ENCODE assay signal across 11 mouse cellular contexts in genomic region chr7:44602443-44602842, GRCm38 (mm10). TPM values are rescaled to one million over a fixed set of nuclear protein-coding genes. Genes with fewer than 3 reads are reported as not detected.
DNase-seq lines count a peak whose midpoint lies in the region; ATAC-seq lines count a peak whose summit lies in the region.
"Had no signal": no experiment of that assay in that cellular context is flagged by ENCODE, and none has a peak within 500 bp of the region (broad histone marks: within the 10 kb centered on the region; RNA-seq: fewer than 3 reads in every experiment).

No protein-coding gene starts in this region.

- H3K4me2 ChIP-seq in neural tube, embryonic 11.5 days (ENCODE audit: low read depth) = no peak overlapping the region
- H3K4me2 ChIP-seq: heart, embryonic 12.5 days had no signal

- 13% methylated on average over 11 of the region's 11 CpGs for WGBS in neural tube, embryonic 11.5 days
- 13% methylated on average over 11 of the region's 11 CpGs for WGBS in heart, embryonic 10.5 days

- H3K9me3 ChIP-seq in neural tube, embryonic 11.5 days (ENCODE audit: control insufficient read depth, low read length) = no peaks in the 10 kb centered on the region
- H3K9me3 ChIP-seq in heart, embryonic 10.5 days = no peaks in the 10 kb centered on the region
- H3K9me3 ChIP-seq: heart, embryonic 12.5 days; megakaryocyte, embryonic 14.5 days; stomach, embryonic 15.5 days had no signal

- H3K36me3 ChIP-seq in neural tube, embryonic 11.5 days (ENCODE audit: control insufficient read depth, insufficient read depth, low read length) = no peaks in the 10 kb centered on the region
- H3K36me3 ChIP-seq in heart, embryonic 10.5 days = no peaks in the 10 kb centered on the region
- H3K36me3 ChIP-seq: heart, embryonic 12.5 days; stomach, embryonic 15.5 days had no signal

- DNase-seq in cerebellum, postnatal 36 days = peak; percentile 74 to 82
- peak; percentile 81 to 95 for DNase-seq in layer of hippocampus, adult 18-20 months (ENCODE audit: low spot score in 2 of 2)
- peak; percentile 58 for DNase-seq in neural tube, embryonic 11.5 days (ENCODE audit: low spot score)
- no peak for DNase-seq in thymus, postnatal 25 days
- DNase-seq in adrenal gland, postnatal 14 days = no peak
- no peak for DNase-seq in heart, embryonic 10.5 days (ENCODE audit: low spot score)
- DNase-seq in T-cell, adult 2 months (ENCODE audit: low spot score) = no peak

- ATAC-seq in cerebellum, adult (ENCODE audit: insufficient number of reproducible peaks, low FRiP score, low TSS enrichment) = peak; percentile 50; the same call in 1 of the 2 replicates
- ATAC-seq in neural tube, embryonic 11.5 days (ENCODE audit: insufficient read depth, low FRiP score, low TSS enrichment) = no peak

- no peak overlapping the region for H3K4me3 ChIP-seq in neural tube, embryonic 11.5 days (ENCODE audit: low read depth, low read length)
- no peak overlapping the region for H3K4me3 ChIP-seq in heart, embryonic 10.5 days
- H3K4me3 ChIP-seq: heart, embryonic 12.5 days; megakaryocyte, embryonic 14.5 days; stomach, embryonic 15.5 days had no signal

- H3K9ac ChIP-seq in neural tube, embryonic 11.5 days (ENCODE audit: low read length) = no peak overlapping the region
- H3K9ac ChIP-seq: heart, embryonic 12.5 days; stomach, embryonic 15.5 days had no signal

- peaks cover 5% of the 10 kb centered on the region; the same call in 1 of the 2 replicates for H3K4me1 ChIP-seq in neural tube, embryonic 11.5 days (ENCODE audit: control insufficient read depth, insufficient read depth, low read length)
- peaks cover 21% of the 10 kb centered on the region for H3K4me1 ChIP-seq in heart, embryonic 10.5 days

- no peak overlapping the region for H3K27ac ChIP-seq in neural tube, embryonic 11.5 days (ENCODE audit: low read depth, low read length)
- H3K27ac ChIP-seq in heart, embryonic 10.5 days = no peak overlapping the region
- H3K27ac ChIP-seq: stomach, embryonic 15.5 days had no signal

- peaks cover 21% of the 10 kb centered on the region; the same call in 1 of the 2 replicates for H3K27me3 ChIP-seq in neural tube, embryonic 11.5 days (ENCODE audit: control insufficient read depth, insufficient read depth, low read length)
- H3K27me3 ChIP-seq in heart, embryonic 10.5 days (ENCODE audit: insufficient read depth, poor library complexity, severe bottlenecking) = peaks cover 94% of the 10 kb centered on the region

RNA-seq across cellular contexts. Expression of gene Kcnc3, which starts 12.0 kb away (rescaled TPM):
- total RNA-seq in layer of hippocampus, adult 18-20 months (2021) = 100 to 1,000 TPM; 164 to 170 TPM
- polyA plus RNA-seq in neural tube, embryonic 11.5 days (2014; fragmentation: Nextera tagmentation; extraction: Ambion mirVana) = 0.92 and 1.7 TPM in 2 replicates
- 5.5 and 6.8 TPM in 2 replicates for total RNA-seq in adrenal gland, postnatal 14 days (2021)
- polyA plus RNA-seq in heart, embryonic 10.5 days (2016; fragmentation: Nextera tagmentation; extraction: Ambion mirVana) = 0.02 and 0.24 TPM in 2 replicates

RNA-seq across cellular contexts. Expression of gene Napsa, which starts 30.3 kb away (rescaled TPM):
- total RNA-seq in layer of hippocampus, adult 18-20 months (2021) = not detected
- polyA plus RNA-seq in neural tube, embryonic 11.5 days (2014; fragmentation: Nextera tagmentation; extraction: Ambion mirVana) = 0.42 and 0.49 TPM in 2 replicates
- 2.0 and 10.4 TPM in 2 replicates for total RNA-seq in adrenal gland, postnatal 14 days (2021)
- 0.64 TPM in 1 of 2 replicates, not detected in the other for polyA plus RNA-seq in heart, embryonic 10.5 days (2016; fragmentation: Nextera tagmentation; extraction: Ambion mirVana)
- polyA plus RNA-seq: heart, embryonic 12.5 days had no signal

RNA-seq across cellular contexts. Expression of gene Nr1h2, which starts 48.7 kb away (rescaled TPM):
- total RNA-seq in layer of hippocampus, adult 18-20 months (2021) = 10 to 100 TPM; 64.9 to 68.5 TPM
- 68.1 and 71.9 TPM in 2 replicates for polyA plus RNA-seq in neural tube, embryonic 11.5 days (2014; fragmentation: Nextera tagmentation; extraction: Ambion mirVana)
- total RNA-seq in adrenal gland, postnatal 14 days (2021) = 105 and 114 TPM in 2 replicates
- polyA plus RNA-seq in heart, embryonic 10.5 days (2016; fragmentation: Nextera tagmentation; extraction: Ambion mirVana) = 59.9 and 65.3 TPM in 2 replicates

RNA-seq across cellular contexts. Expression of gene Pold1, which starts 53.8 kb away (rescaled TPM):
- 10 to 100 TPM in 1 of 2 experiments, 1 to 10 TPM in 1; 9.4 to 13.2 TPM for total RNA-seq in layer of hippocampus, adult 18-20 months (2021)
- 62.3 and 64.8 TPM in 2 replicates for polyA plus RNA-seq in neural tube, embryonic 11.5 days (2014; fragmentation: Nextera tagmentation; extraction: Ambion mirVana)
- total RNA-seq in adrenal gland, postnatal 14 days (2021) = 17.5 and 28.0 TPM in 2 replicates
- 96.8 and 101 TPM in 2 replicates for polyA plus RNA-seq in heart, embryonic 10.5 days (2016; fragmentation: Nextera tagmentation; extraction: Ambion mirVana)

Comparison
In these comparisons a context has a peak if more than half of its experiments do, and no peak if none do; other contexts are left out.
1. DNase-seq: peak in cerebellum, postnatal 36 days (2 of 2), layer of hippocampus, adult 18-20 months (2 of 2) and neural tube, embryonic 11.5 days (single experiment); none in thymus, postnatal 25 days (single experiment), adrenal gland, postnatal 14 days (single experiment), heart, embryonic 10.5 days (single experiment) and T-cell, adult 2 months (single experiment).
2. RNA of gene Kcnc3, which starts 12.0 kb away (total RNA-seq): 164 to 170 TPM in layer of hippocampus, adult 18-20 months; 5.5 to 6.8 TPM in adrenal gland, postnatal 14 days; every median in the first group is over 10 times any median in the second.